Mouse (Mus musculus) liver, adult 2 months (tissue): ENCODE results near the gene Olfr787. TPM values are rescaled to one million over a fixed set of nuclear protein-coding genes. Genes with fewer than 3 reads are reported as not detected.

Source experiments
- DNase-seq: peaks from one replicate; pipeline ENCODE4 v3.0.0-alpha.2; 2011; ENCODE audit warnings: low read depth, low spot score; ENCODE audit errors: extremely low read depth
- H3K27ac ChIP-seq: fragments of 200-500 bp; replicated peaks from 2 replicates; pipeline ENCODE4 v1.5.1; 2012; ENCODE audit warnings: low read depth, mild to moderate bottlenecking, control low read depth, inconsistent platforms, low read length; ENCODE audit not compliant: insufficient read depth
- H3K27me3 ChIP-seq: fragments of 200-500 bp; 2 replicates; pipeline ENCODE4 v1.6.1; 2012; ENCODE audit warnings: mild to moderate bottlenecking, moderate library complexity, low read length, inconsistent platforms; ENCODE audit not compliant: control insufficient read depth, insufficient read depth
- H3K36me3 ChIP-seq: fragments of 200-500 bp; 2 replicates; pipeline ENCODE4 v1.6.1; 2012; ENCODE audit warnings: low read length, inconsistent platforms; ENCODE audit not compliant: control insufficient read depth, insufficient read depth
- H3K4me1 ChIP-seq: fragments of 200-500 bp; 2 replicates; pipeline ENCODE4 v1.6.1; 2011; ENCODE audit warnings: low read length; ENCODE audit not compliant: control insufficient read depth, insufficient read depth
- H3K4me3 ChIP-seq: fragments of 200-500 bp; 2 replicates; pipeline ENCODE4 v1.5.1; 2011; ENCODE audit warnings: low read depth, mild to moderate bottlenecking, control low read depth, low read length, moderate library complexity; ENCODE audit not compliant: insufficient read depth
- H3K79me2 ChIP-seq: fragments of 200-500 bp; 2 replicates; pipeline ENCODE4 v1.6.1; 2012; ENCODE audit warnings: inconsistent platforms, mild to moderate bottlenecking, low read length, moderate library complexity; ENCODE audit not compliant: control insufficient read depth, insufficient read depth
- H3K9ac ChIP-seq: fragments of 200-500 bp; 2 replicates; pipeline ENCODE4 v1.6.1; 2012; ENCODE audit warnings: low read depth, mild to moderate bottlenecking, control low read depth, inconsistent platforms, low read length
- CTCF ChIP-seq: fragments of 200-500 bp; IDR thresholded peaks from 2 replicates; pipeline ENCODE4 v1.5.1; 2011; ENCODE audit warnings: low read depth, low read length, control low read depth
- POLR2A ChIP-seq: fragments of 200-500 bp; IDR thresholded peaks from 2 replicates; pipeline ENCODE4 v1.6.1; 2011; ENCODE audit warnings: low read length, control low read depth; ENCODE audit not compliant: insufficient read depth; ENCODE audit errors: extremely low read depth
- WGBS: fragments of 180-500 bp; shearing (Covaris S2); methylation state at CpG from one replicate; pipeline ENCODE4 v1.1.7; 2018; 5-methylcytosine and 5-hydroxymethylcytosine counted together
- polyA plus RNA-seq: library from polyadenylated mRNA; depleted of rRNA; stranded (reverse); fragments of >200 nt; gene quantifications from 2 replicates; pipeline ENCODE4 v1.2.3, GENCODE M21; 2012; rRNA removed
- total RNA-seq: library from RNA; depleted of rRNA; stranded (reverse); fragments of >200 nt; gene quantifications from 2 replicates; pipeline ENCODE4 v1.2.3, GENCODE M21; 2014; rRNA removed

Olfr787 gene
- not detected in 2 replicates for total RNA-seq
- not detected in 2 replicates for polyA plus RNA-seq

GRCm38 (mm10) chr10:129461562-129461961 is at the start of gene Olfr787:
Gene Olfr787 (plus strand): TSS chr10:129461862.
- no peak within 1 kb of the TSS for H3K9ac ChIP-seq
- H3K36me3 ChIP-seq, result no peaks in the 10 kb centered on the region
- 67% methylated on average over 3 of the region's 3 CpGs for whole genome bisulfite sequencing
- TF ChIP-seq POLR2A, result no peak
- TF ChIP-seq CTCF, result no peak
- H3K27ac ChIP-seq, result no peak within 1 kb of the TSS
- H3K4me1 ChIP-seq, result no peaks in the 10 kb centered on the region
- H3K27me3 ChIP-seq, result no peaks in the 10 kb centered on the region
- DNase-seq, result no peak
- no peaks in the 10 kb centered on the region for H3K79me2 ChIP-seq
- no peak within 1 kb of the TSS for H3K4me3 ChIP-seq

GRCm38 (mm10) chr10:129427006-129427405 is 34.7 kb upstream of the Olfr787 start, which contains the start of gene Olfr786:
Gene Olfr786 (plus strand): TSS chr10:129427306.
- Histone ChIP-seq H3K79me2 (no peaks in the 10 kb centered on the region), H3K27me3 (no peaks in the 10 kb centered on the region), H3K4me3 (no peak within 1 kb of the TSS), H3K36me3 (no peaks in the 10 kb centered on the region), H3K27ac (no peak within 1 kb of the TSS), H3K9ac (no peak within 1 kb of the TSS), H3K4me1 (no peaks in the 10 kb centered on the region)
- no peak for DNase-seq
- no peak for TF ChIP-seq POLR2A

GRCm38 (mm10) chr10:129470698-129471097 is 9.0 kb downstream of the Olfr787 start, which contains the start of gene Olfr788:
Gene Olfr788 (plus strand): TSS chr10:129470998.
- Histone ChIP-seq H3K27me3 (no peaks in the 10 kb centered on the region), H3K36me3 (no peaks in the 10 kb centered on the region), H3K4me3 (no peak within 1 kb of the TSS), H3K4me1 (no peaks in the 10 kb centered on the region), H3K79me2 (no peaks in the 10 kb centered on the region), H3K9ac (no peak within 1 kb of the TSS), H3K27ac (no peak within 1 kb of the TSS)
- no peak for DNase-seq
- TF ChIP-seq CTCF (no peak), POLR2A (no peak)

- no peaks in the 10 kb centered on the region for H3K36me3 ChIP-seq
- DNase-seq, result no peak
- no peaks in the 10 kb centered on the region for H3K79me2 ChIP-seq
- TF ChIP-seq POLR2A (no peak), CTCF (no peak)
- H3K4me1 ChIP-seq, result no peaks in the 10 kb centered on the region
- no peak overlapping the region for H3K4me3 ChIP-seq
- no peak overlapping the region for H3K27ac ChIP-seq
- WGBS, result 60% methylated on average over 2 of the region's 2 CpGs
- no peaks in the 10 kb centered on the region for H3K27me3 ChIP-seq
- H3K9ac ChIP-seq, result no peak overlapping the region
Measured at GRCm38 (mm10) chr10:129473256-129473655, 11.6 kb downstream of the Olfr787 start.

- DNase-seq, result no peak
- no peak for TF ChIP-seq POLR2A
- TF ChIP-seq CTCF, result no peak
- no peak overlapping the region for H3K27ac ChIP-seq
- H3K9ac ChIP-seq, result no peak overlapping the region
- no peaks in the 10 kb centered on the region for H3K36me3 ChIP-seq
- no peaks in the 10 kb centered on the region for H3K4me1 ChIP-seq
- H3K4me3 ChIP-seq, result no peak overlapping the region
- no peaks in the 10 kb centered on the region for H3K79me2 ChIP-seq
- H3K27me3 ChIP-seq, result no peaks in the 10 kb centered on the region
Measured at GRCm38 (mm10) chr10:129473723-129474122, 12.1 kb downstream of the Olfr787 start.

- H3K79me2 ChIP-seq, result no peaks in the 10 kb centered on the region
- TF ChIP-seq CTCF, result no peak
- TF ChIP-seq POLR2A, result no peak
- H3K36me3 ChIP-seq, result no peaks in the 10 kb centered on the region
- no peak within 1 kb of the TSS for H3K27ac ChIP-seq
- no peak within 1 kb of the TSS for H3K4me3 ChIP-seq
- 38% methylated on average over 2 of the region's 2 CpGs for WGBS
- H3K27me3 ChIP-seq, result no peaks in the 10 kb centered on the region
- no peaks in the 10 kb centered on the region for H3K4me1 ChIP-seq
- H3K9ac ChIP-seq, result no peak within 1 kb of the TSS
- no peak for DNase-seq
Measured at GRCm38 (mm10) chr10:129484452-129484851, 22.8 kb downstream of the Olfr787 start, which contains the start of gene Olfr789. Gene Olfr789 (plus strand): TSS chr10:129484752.
